In the genomic region with DNA sequence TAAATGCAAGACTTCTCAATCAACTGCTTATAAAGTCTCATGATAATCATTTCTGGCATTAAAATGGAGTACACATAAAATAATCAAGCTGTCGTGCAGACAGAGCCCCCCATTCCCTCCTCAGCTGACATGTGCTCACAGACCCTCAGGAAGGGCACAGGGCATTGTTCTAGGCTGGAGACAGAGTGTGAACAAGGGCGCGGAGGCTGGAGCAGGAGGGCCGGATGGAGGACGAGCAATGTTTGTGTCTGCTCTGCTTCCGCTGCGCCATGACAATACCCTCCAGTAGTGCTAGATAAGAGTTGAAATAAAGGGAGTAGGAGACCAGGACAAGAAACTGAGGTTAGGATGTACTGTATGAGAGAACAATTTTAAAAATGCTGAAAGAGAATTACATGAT, we compare ENCODE assay signal across 22 mouse cellular contexts. TPM values are rescaled to one million over a fixed set of nuclear protein-coding genes. Genes with fewer than 3 reads are reported as not detected.
A peak's percentile ranks its signal among the peaks of the same experiment; 100 is the strongest.
DNase-seq lines count a peak whose midpoint lies in the region; ATAC-seq and TF ChIP-seq lines count a peak whose summit lies in the region.
"Had no signal": no experiment of that assay in that cellular context is flagged by ENCODE, and none has a peak within 500 bp of the region (broad histone marks: within the 10 kb centered on the region; RNA-seq: fewer than 3 reads in every experiment).

No protein-coding gene starts in this region.

- WGBS in lung, embryonic 14.5 days, result 68% methylated on average over 7 of the region's 7 CpGs
- 54% methylated on average over 7 of the region's 7 CpGs for WGBS in lung, adult 2 months
- WGBS in forebrain, postnatal 0 days, result 64% methylated on average over 7 of the region's 7 CpGs

- no peak overlapping the region for H3K4me3 ChIP-seq in lung, embryonic 14.5 days (ENCODE audit: low read depth, low read length)
- no peak overlapping the region for H3K4me3 ChIP-seq in lung, adult 2 months (replicated peaks; ENCODE audit: extremely low read depth, low read depth, low read length)
- no peak overlapping the region for H3K4me3 ChIP-seq in forebrain, postnatal 0 days (ENCODE audit: low read depth, low read length)
- H3K4me3 ChIP-seq: embryonic facial prominence, embryonic 10.5 days; embryonic facial prominence, embryonic 15.5 days; limb, embryonic 12.5 days; liver, embryonic 15.5 days had no signal

- ATAC-seq in lung, embryonic 14.5 days (ENCODE audit: insufficient read depth), result 0 out of 2 replicates have a peak, but pooled peaks have one; percentile 58
- peak; percentile 30; the same call in 1 of the 2 replicates for ATAC-seq in forebrain, postnatal 0 days
- no peak for ATAC-seq in granulocyte monocyte progenitor cell, adult 5-6 weeks (replicated peaks; ENCODE audit: poor library complexity, severe bottlenecking)
- ATAC-seq: CD4-positive, CD25-positive, alpha-beta regulatory T cell, adult 4 months; hindbrain, embryonic 16.5 days had no signal

- H3K4me1 ChIP-seq in lung, embryonic 14.5 days (ENCODE audit: insufficient read depth), result no peaks in the 10 kb centered on the region
- H3K4me1 ChIP-seq in lung, adult 2 months (ENCODE audit: control insufficient read depth, insufficient read depth, low read length), result peaks cover 3% of the 10 kb centered on the region; the same call in 1 of the 2 replicates
- H3K4me1 ChIP-seq in forebrain, postnatal 0 days (ENCODE audit: insufficient read depth), result 0 out of 2 replicates have a peak, but pooled peaks cover 3% of the 10 kb centered on the region

- TF ChIP-seq CTCF in lung, embryonic 14.5 days (IDR thresholded peaks at IDR 0.05; ENCODE audit: low read depth), result no peak
- no peak for TF ChIP-seq CTCF in lung, adult 2 months (IDR thresholded peaks at IDR 0.05; ENCODE audit: insufficient read depth, low read length)
- no peak for TF ChIP-seq CTCF in forebrain, postnatal 0 days (IDR thresholded peaks at IDR 0.05; ENCODE audit: low read depth)

- intact Hi-C loops in heart, postnatal 25 days (cut with DNase I), result no loop called here

- no peak overlapping the region for H3K27ac ChIP-seq in lung, embryonic 14.5 days (ENCODE audit: low read depth)
- no peak overlapping the region for H3K27ac ChIP-seq in forebrain, postnatal 0 days (ENCODE audit: low read depth, low read length)
- H3K27ac ChIP-seq: embryonic facial prominence, embryonic 10.5 days; embryonic facial prominence, embryonic 15.5 days; limb, embryonic 12.5 days; liver, embryonic 15.5 days; macrophage had no signal

- H3K4me2 ChIP-seq in lung, embryonic 14.5 days, result no peak overlapping the region
- no peak overlapping the region for H3K4me2 ChIP-seq in forebrain, postnatal 0 days (ENCODE audit: low read depth)
- H3K4me2 ChIP-seq: embryonic facial prominence, embryonic 15.5 days; limb, embryonic 12.5 days; liver, embryonic 15.5 days had no signal

- TF ChIP-seq POLR2A in lung, adult 2 months (IDR thresholded peaks at IDR 0.05; ENCODE audit: borderline replicate concordance, extremely low read depth, low read depth, low read length), result no peak

- no peak overlapping the region for H3K9ac ChIP-seq in lung, embryonic 14.5 days
- no peak overlapping the region for H3K9ac ChIP-seq in forebrain, postnatal 0 days
- H3K9ac ChIP-seq: embryonic facial prominence, embryonic 15.5 days; limb, embryonic 12.5 days; liver, embryonic 15.5 days had no signal

- H3K36me3 ChIP-seq in lung, embryonic 14.5 days (ENCODE audit: insufficient read depth), result no peaks in the 10 kb centered on the region
- no peaks in the 10 kb centered on the region for H3K36me3 ChIP-seq in forebrain, postnatal 0 days (ENCODE audit: insufficient read depth)
- H3K36me3 ChIP-seq: embryonic facial prominence, embryonic 15.5 days; liver, embryonic 15.5 days had no signal

- no peaks in the 10 kb centered on the region for H3K27me3 ChIP-seq in lung, embryonic 14.5 days (ENCODE audit: insufficient read depth, low read length)
- H3K27me3 ChIP-seq in forebrain, postnatal 0 days (ENCODE audit: insufficient read depth, low read length), result no peaks in the 10 kb centered on the region
- H3K27me3 ChIP-seq: embryonic facial prominence, embryonic 15.5 days; limb, embryonic 12.5 days; liver, embryonic 15.5 days had no signal

- no peak for DNase-seq in lung, embryonic 14.5 days
- no peak for DNase-seq in lung, adult 2 months
- DNase-seq in forebrain, postnatal 0 days, result no peak
- DNase-seq in lung, postnatal 25 days (ENCODE audit: low spot score), result peak; percentile 13
- no peak for DNase-seq in heart, postnatal 25 days (ENCODE audit: low spot score)
- DNase-seq in kidney, postnatal 14 days, result no peak
- DNase-seq: adrenal gland, postnatal 10 days; cerebellum, adult 8-10 months; cerebellum, postnatal 25 days; heart, postnatal 14 days; kidney, adult 18-20 months; midbrain, embryonic 14.5 days; thymus, adult 2 months; thymus, postnatal 4 days had no signal

- no peaks in the 10 kb centered on the region for H3K9me3 ChIP-seq in lung, embryonic 14.5 days (ENCODE audit: low read depth, low read length)
- no peaks in the 10 kb centered on the region for H3K9me3 ChIP-seq in forebrain, postnatal 0 days (ENCODE audit: low read length)
- H3K9me3 ChIP-seq: embryonic facial prominence, embryonic 10.5 days; embryonic facial prominence, embryonic 15.5 days; limb, embryonic 12.5 days; liver, embryonic 15.5 days had no signal

RNA-seq across cellular contexts. Expression of gene Zfp704, which starts 46.3 kb away (rescaled TPM):
- polyA plus RNA-seq in lung, embryonic 14.5 days (2014; fragmentation: Nextera tagmentation; extraction: Ambion mirVana), result 13.1 and 13.7 TPM in 2 replicates
- polyA plus RNA-seq in lung, adult 2 months (2012; rRNA removed), result 8.5 and 9.7 TPM in 2 replicates
- total RNA-seq in forebrain, postnatal 0 days (2014; rRNA removed), result 63.6 and 70.4 TPM in 2 replicates
- polyA plus RNA-seq in forebrain, postnatal 0 days (2015; fragmentation: Nextera tagmentation; extraction: Ambion mirVana), result 6.5 and 13.0 TPM in 2 replicates
- total RNA-seq in granulocyte monocyte progenitor cell, adult 5-6 weeks (2014; fragmentation: Nextera tagmentation), result 22.9 and 25.3 TPM in 2 replicates
- 15.6 and 15.7 TPM in 2 replicates for total RNA-seq in granulocyte monocyte progenitor cell, adult 5-6 weeks (2017)
- 10 to 100 TPM; 12.0 to 14.0 TPM for total RNA-seq in heart, postnatal 25 days (2021)
